Mouse (Mus musculus) ES-E14 (cell line): ENCODE results near the gene Hs2st1. TPM values are rescaled to one million over a fixed set of nuclear protein-coding genes. Genes with fewer than 3 reads are reported as not detected.

Source experiments
- DNase-seq: peaks from one replicate; pipeline ENCODE4 v3.0.0-alpha.2; 2013; ENCODE audit warnings: low read depth, low spot score
- H3K27ac ChIP-seq: 2 replicates; pipeline ENCODE4 v1.5.1; 2012; ENCODE audit warnings: low read depth, mild to moderate bottlenecking, low read length, moderate library complexity, mixed read lengths; ENCODE audit not compliant: poor library complexity, insufficient read depth, severe bottlenecking
- H3K36me3 ChIP-seq: 2 replicates; pipeline ENCODE4 v1.6.1; 2012; ENCODE audit warnings: mild to moderate bottlenecking, low read length, moderate library complexity, mixed read lengths; ENCODE audit not compliant: control insufficient read depth, poor library complexity, insufficient read depth, severe bottlenecking
- H3K4me1 ChIP-seq, 2 experiments: fragments of 150-350 bp in 1 of 2; sonication (generic) in 1 of 2; 2 replicates each; pipeline ENCODE4 v1.6.1; 2012; ENCODE audit warnings: low read length in 2 of 2, mild to moderate bottlenecking in 1 of 2, mixed read lengths in 1 of 2; ENCODE audit not compliant: control insufficient read depth in 2 of 2, insufficient read depth in 2 of 2, poor library complexity in 1 of 2
- H3K4me3 ChIP-seq, 2 experiments: fragments of 150-350 bp in 1 of 2; sonication (generic) in 1 of 2; 2 replicates each; pipeline ENCODE4 v1.5.1; 2012; ENCODE audit warnings: low read length in 2 of 2, low read depth in 1 of 2, mild to moderate bottlenecking in 1 of 2, mixed read lengths in 1 of 2; ENCODE audit not compliant: insufficient read depth in 1 of 2, poor library complexity in 1 of 2, severe bottlenecking in 1 of 2
- H3K9ac ChIP-seq: 2 replicates; pipeline ENCODE4 v1.6.1; 2012; ENCODE audit warnings: low read depth, mild to moderate bottlenecking, low read length, mixed read lengths; ENCODE audit not compliant: poor library complexity, insufficient read depth, severe bottlenecking
- H3K9me3 ChIP-seq: fragments of 150-350 bp; sonication (generic); 2 replicates; pipeline ENCODE4 v1.6.1; 2012; ENCODE audit warnings: low read depth, mild to moderate bottlenecking, low read length; ENCODE audit not compliant: control insufficient read depth, insufficient read depth
- CHD2 ChIP-seq: IDR thresholded peaks from 2 replicates; pipeline ENCODE4 v1.6.1; 2014; ENCODE audit warnings: mild to moderate bottlenecking, low read depth, low read length, inconsistent platforms
- HCFC1 ChIP-seq: IDR thresholded peaks from 2 replicates; pipeline ENCODE4 v1.6.1; 2012; ENCODE audit warnings: low read length, inconsistent platforms, borderline replicate concordance; ENCODE audit not compliant: insufficient read depth
- MAFK ChIP-seq: IDR thresholded peaks from 2 replicates; pipeline ENCODE4 v1.6.1; 2014; ENCODE audit warnings: mild to moderate bottlenecking, low read depth, low read length, inconsistent platforms; ENCODE audit not compliant: insufficient read depth
- ZC3H11A ChIP-seq: IDR thresholded peaks from 2 replicates; pipeline ENCODE4 v1.6.1; 2012; ENCODE audit warnings: low read depth, mild to moderate bottlenecking, inconsistent platforms, low read length, borderline replicate concordance
- ZNF384 ChIP-seq: IDR thresholded peaks from 2 replicates; pipeline ENCODE4 v1.6.1; 2012; ENCODE audit warnings: low read depth, low read length, inconsistent platforms
- in situ Hi-C, 2 experiments: fragments of 600-800 bp; cut with MboI; formaldehyde crosslinking; loops; one replicate each; pipeline ENCODE4 v1.15.1; 2025; ENCODE audit warnings: low sequenced_read_pairs in 2 of 2, inconsistent platforms in 1 of 2; ENCODE audit not compliant: unreplicated experiment in 2 of 2
- total RNA-seq: library from RNA; depleted of rRNA; stranded (reverse); fragments of 300-350 nt; gene quantifications from 2 replicates; pipeline ENCODE4 v1.2.3, GENCODE M21; 2012

Gene Hs2st1
- total RNA-seq, 1 experiment: 29.9 TPM

GRCm38 (mm10) chr3:144583789-144584188 is 13.8 kb upstream of the Hs2st1 start:
- Histone ChIP-seq H3K4me1 (peaks cover 1 to 4% of the 10 kb centered on the region in 2 experiments; a peak in 1 of 4 replicates), H3K9me3 (no peaks in the 10 kb centered on the region), H3K36me3 (peaks cover 25% of the 10 kb centered on the region), H3K4me3 (no peak overlapping the region), H3K9ac (no peak overlapping the region), H3K27ac (no peak overlapping the region)
- no peak for TF ChIP-seq MAFK
- no peak for DNase-seq
- in situ Hi-C loops: no loop called here

GRCm38 (mm10) chr3:144582306-144582705 is 12.3 kb upstream of the Hs2st1 start:
- H3K27ac ChIP-seq: no peak overlapping the region
- no peak overlapping the region for H3K4me3 ChIP-seq
- H3K36me3 ChIP-seq: peaks cover 28% of the 10 kb centered on the region
- H3K9me3 ChIP-seq: no peaks in the 10 kb centered on the region
- TF ChIP-seq ZC3H11A: no peak
- TF ChIP-seq CHD2: no peak
- no peak for TF ChIP-seq ZNF384
- TF ChIP-seq MAFK: no peak
- no peak for TF ChIP-seq HCFC1
- H3K4me1 ChIP-seq: 0 out of 4 replicates have a peak, but pooled peaks cover 0 to 1% of the 10 kb centered on the region in 2 experiments
- no peak for DNase-seq
- in situ Hi-C loops: no loop called here
- H3K9ac ChIP-seq: no peak overlapping the region

GRCm38 (mm10) chr3:144581842-144582241 is 11.9 kb upstream of the Hs2st1 start:
- Histone ChIP-seq H3K4me1 (0 out of 4 replicates have a peak, but pooled peaks cover 0 to 1% of the 10 kb centered on the region in 2 experiments), H3K36me3 (peaks cover 25% of the 10 kb centered on the region), H3K9ac (no peak overlapping the region), H3K27ac (no peak overlapping the region), H3K4me3 (no peak overlapping the region), H3K9me3 (no peaks in the 10 kb centered on the region)
- no peak for DNase-seq
- no peak for TF ChIP-seq ZC3H11A
- TF ChIP-seq HCFC1: no peak
- no peak for TF ChIP-seq MAFK
- TF ChIP-seq ZNF384: no peak
- TF ChIP-seq CHD2: no peak
- in situ Hi-C loops: no loop called here

GRCm38 (mm10) chr3:144580281-144580680 is 10.3 kb upstream of the Hs2st1 start:
- no peak for DNase-seq
- in situ Hi-C loops: no loop called here
- Histone ChIP-seq H3K9ac (no peak overlapping the region), H3K27ac (no peak overlapping the region), H3K36me3 (peaks cover 23% of the 10 kb centered on the region), H3K9me3 (no peaks in the 10 kb centered on the region), H3K4me1 (no peaks in the 10 kb centered on the region), H3K4me3 (no peak overlapping the region)
- no peak for TF ChIP-seq ZNF384
- no peak for TF ChIP-seq HCFC1
- TF ChIP-seq ZC3H11A: no peak

- no peak for DNase-seq
- no peak overlapping the region for H3K4me3 ChIP-seq
- H3K9me3 ChIP-seq: no peaks in the 10 kb centered on the region
- no peak overlapping the region for H3K9ac ChIP-seq
- no peaks in the 10 kb centered on the region for H3K4me1 ChIP-seq
- peaks cover 23% of the 10 kb centered on the region for H3K36me3 ChIP-seq
- no peak overlapping the region for H3K27ac ChIP-seq
- TF ChIP-seq MAFK (no peak), CHD2 (no peak), HCFC1 (no peak), ZC3H11A (no peak)
- in situ Hi-C loops: no loop called here
Measured at GRCm38 (mm10) chr3:144579796-144580195, 9.8 kb upstream of the Hs2st1 start.
